24 mouse cellular contexts compared by ENCODE assay signal in genomic region chr5:146347081-146347480, GRCm38 (mm10). TPM values are rescaled to one million over a fixed set of nuclear protein-coding genes. Genes with fewer than 3 reads are reported as not detected.
"Had no signal": no experiment of that assay in that cellular context is flagged by ENCODE, and none has a peak within 500 bp of the region (broad histone marks: within the 10 kb centered on the region; RNA-seq: fewer than 3 reads in every experiment).

No protein-coding gene starts in this region.

- H3K27ac ChIP-seq: heart, adult 2 months; heart, embryonic 13.5 days; heart, embryonic 15.5 days; hindbrain, embryonic 10.5 days; hindbrain, embryonic 12.5 days; hindbrain, embryonic 14.5 days; intestine, embryonic 15.5 days; limb, embryonic 13.5 days; limb, embryonic 15.5 days; liver, embryonic 12.5 days; liver, embryonic 14.5 days had no signal

- H3K4me3 ChIP-seq: heart, adult 2 months; heart, embryonic 13.5 days; heart, embryonic 15.5 days; hindbrain, embryonic 10.5 days; hindbrain, embryonic 12.5 days; intestine, embryonic 15.5 days; layer of hippocampus, adult 2 months; limb, embryonic 13.5 days; limb, embryonic 15.5 days; liver, embryonic 12.5 days had no signal

- DNase-seq: gastrocnemius, postnatal 10 days; gastrocnemius, postnatal 25 days; heart, adult 2 months; heart, postnatal 4 days; kidney, adult 18-20 months; kidney, adult 8-10 months; kidney, postnatal 10 days; kidney, postnatal 25 days; kidney, postnatal 4 days; left cerebral cortex, postnatal 4 days; lung, adult 18-20 months had no signal

- H3K9me3 ChIP-seq: heart, embryonic 13.5 days; heart, embryonic 15.5 days; hindbrain, embryonic 10.5 days; hindbrain, embryonic 12.5 days; intestine, embryonic 15.5 days; limb, embryonic 13.5 days; limb, embryonic 15.5 days had no signal

- H3K9ac ChIP-seq: heart, embryonic 13.5 days; heart, embryonic 15.5 days; hindbrain, embryonic 12.5 days; hindbrain, embryonic 14.5 days; intestine, embryonic 15.5 days; limb, embryonic 13.5 days; limb, embryonic 15.5 days; liver, embryonic 12.5 days; liver, embryonic 14.5 days had no signal

- H3K4me1 ChIP-seq: heart, embryonic 13.5 days; heart, embryonic 15.5 days; hindbrain, embryonic 10.5 days; hindbrain, embryonic 12.5 days; intestine, embryonic 15.5 days; limb, embryonic 13.5 days; limb, embryonic 15.5 days; liver, embryonic 12.5 days had no signal

- H3K27me3 ChIP-seq: heart, embryonic 13.5 days; heart, embryonic 15.5 days; hindbrain, embryonic 12.5 days; intestine, embryonic 15.5 days; limb, embryonic 13.5 days; limb, embryonic 15.5 days; liver, embryonic 12.5 days had no signal

- H3K36me3 ChIP-seq: heart, embryonic 13.5 days; heart, embryonic 15.5 days; hindbrain, embryonic 10.5 days; hindbrain, embryonic 12.5 days; intestine, embryonic 15.5 days; limb, embryonic 13.5 days; limb, embryonic 15.5 days; liver, embryonic 12.5 days had no signal

RNA-seq across cellular contexts. Expression of gene Wasf3, which starts 37.7 kb away (rescaled TPM):
- total RNA-seq: granulocyte monocyte progenitor cell, adult 5-6 weeks had no signal
- polyA plus RNA-seq: inflammation-experienced regulatory T-cells, adult 6 months had no signal
